Mouse (Mus musculus) intestine, postnatal 0 days (tissue): ENCODE results near the gene Gpr15. TPM values are rescaled to one million over a fixed set of nuclear protein-coding genes. Genes with fewer than 3 reads are reported as not detected.

Experiments
- ATAC-seq: fragments of 200-750 bp; cut with Nextera tagmentation; 2 replicates; pipeline ENCODE4 v1.8.0; 2017; ENCODE audit warnings: mild to moderate bottlenecking, moderate TSS enrichment, moderate library complexity
- H3K27ac ChIP-seq: fragments of 300-500 bp; sonication (generic); 2 replicates; pipeline ENCODE4 v1.5.1; 2014; ENCODE audit warnings: mild to moderate bottlenecking, low read depth, low read length, moderate library complexity
- H3K27me3 ChIP-seq: fragments of 300-500 bp; sonication (generic); replicated peaks from 2 replicates; pipeline ENCODE4 v1.6.1; 2014; ENCODE audit warnings: low read length, mixed read lengths; ENCODE audit not compliant: control insufficient read depth, insufficient read depth
- H3K36me3 ChIP-seq: fragments of 300-500 bp; sonication (generic); 2 replicates; pipeline ENCODE4 v1.6.1; 2014; ENCODE audit warnings: mild to moderate bottlenecking, moderate library complexity; ENCODE audit not compliant: control insufficient read depth, insufficient read depth
- H3K4me1 ChIP-seq: fragments of 300-500 bp; sonication (generic); replicated peaks from 2 replicates; pipeline ENCODE4 v1.6.1; 2014; ENCODE audit warnings: antibody characterized with exemption, low read length, mixed read lengths; ENCODE audit not compliant: control insufficient read depth, insufficient read depth
- H3K4me2 ChIP-seq: fragments of 300-500 bp; sonication (generic); replicated peaks from 2 replicates; pipeline ENCODE4 v1.6.1; 2014; ENCODE audit warnings: low read depth, mild to moderate bottlenecking, moderate library complexity
- H3K4me3 ChIP-seq: fragments of 300-500 bp; sonication (generic); 2 replicates; pipeline ENCODE4 v1.5.1; 2014; ENCODE audit warnings: low read depth, low read length
- H3K9ac ChIP-seq: fragments of 300-500 bp; sonication (generic); 2 replicates; pipeline ENCODE4 v1.6.1; 2014; ENCODE audit warnings: mild to moderate bottlenecking, low read depth, low read length
- H3K9me3 ChIP-seq: fragments of 300-500 bp; sonication (generic); 2 replicates; pipeline ENCODE4 v1.6.1; 2016; ENCODE audit warnings: mixed run types; ENCODE audit not compliant: control insufficient read depth
- CTCF ChIP-seq: sonication (generic); IDR thresholded peaks from 2 replicates; pipeline ENCODE4 v1.5.1; 2016; ENCODE audit warnings: low read depth, mild to moderate bottlenecking, control low read depth, antibody characterized with exemption, moderate library complexity
- WGBS: fragments of 180-500 bp; shearing (Covaris S2); extraction: QIAGEN DNeasy Blood & Tissue Kit; methylation state at CpG from one replicate; pipeline ENCODE4 v1.1.7; 2014; 5-methylcytosine and 5-hydroxymethylcytosine counted together
- polyA plus RNA-seq: library from polyadenylated mRNA; unstranded; fragments of >200 nt; fragmentation: Nextera tagmentation; extraction: Ambion mirVana; gene quantifications from 2 replicates; pipeline ENCODE4 v1.2.1, GENCODE M21; 2015

Gene Gpr15
- polyA plus RNA-seq, 1 experiment from 2014 or later: 0.20 TPM

DNA sequence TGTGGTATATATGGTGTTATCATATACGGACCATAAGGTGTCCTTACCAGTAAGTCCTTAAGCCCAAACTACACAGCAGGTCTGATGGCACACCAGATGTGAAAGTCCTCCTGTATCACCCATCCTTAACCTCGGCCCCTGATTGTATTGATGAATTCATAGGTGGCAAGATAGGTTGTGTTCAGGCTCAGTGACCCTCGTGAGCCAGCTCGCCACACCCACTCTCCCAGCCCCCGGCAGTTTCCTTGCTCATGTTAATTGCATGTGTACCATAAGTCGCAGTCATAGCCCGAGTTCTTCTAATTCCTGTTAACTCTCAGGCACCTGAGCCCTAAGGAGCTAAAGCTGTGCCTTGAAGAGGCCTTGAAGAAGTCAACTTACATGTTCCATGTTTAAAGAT lies 42.7 kb downstream of the Gpr15 start:
- Histone ChIP-seq H3K4me3 (no peak overlapping the region), H3K4me2 (no peak overlapping the region), H3K4me1 (no peaks in the 10 kb centered on the region), H3K27ac (no peak overlapping the region), H3K27me3 (no peaks in the 10 kb centered on the region), H3K9ac (no peak overlapping the region), H3K36me3 (peaks cover 49% of the 10 kb centered on the region), H3K9me3 (no peaks in the 10 kb centered on the region)
- WGBS: 64% methylated on average over 7 of the region's 7 CpGs
- TF ChIP-seq CTCF: no peak
- ATAC-seq: no peak

DNA sequence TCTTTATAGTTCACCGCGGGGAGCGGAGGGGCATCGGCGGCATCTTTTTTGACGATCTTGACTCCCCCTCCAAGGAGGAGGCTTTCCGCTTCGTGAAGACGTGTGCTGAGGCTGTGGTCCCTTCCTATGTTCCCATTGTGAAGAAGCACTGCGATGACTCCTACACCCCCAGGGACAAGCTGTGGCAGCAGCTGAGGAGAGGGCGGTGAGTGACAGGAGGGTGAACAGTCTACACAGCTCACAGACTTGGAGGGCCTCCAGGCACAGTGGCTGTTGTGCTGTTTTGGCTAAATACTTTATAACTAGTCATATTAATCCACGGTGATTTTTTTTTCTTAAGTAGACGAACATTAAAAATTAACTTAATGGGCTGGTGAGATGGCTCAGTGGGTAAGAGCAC lies 43.6 kb downstream of the Gpr15 start:
- peaks cover 45% of the 10 kb centered on the region for H3K36me3 ChIP-seq
- no peak for ATAC-seq

DNA sequence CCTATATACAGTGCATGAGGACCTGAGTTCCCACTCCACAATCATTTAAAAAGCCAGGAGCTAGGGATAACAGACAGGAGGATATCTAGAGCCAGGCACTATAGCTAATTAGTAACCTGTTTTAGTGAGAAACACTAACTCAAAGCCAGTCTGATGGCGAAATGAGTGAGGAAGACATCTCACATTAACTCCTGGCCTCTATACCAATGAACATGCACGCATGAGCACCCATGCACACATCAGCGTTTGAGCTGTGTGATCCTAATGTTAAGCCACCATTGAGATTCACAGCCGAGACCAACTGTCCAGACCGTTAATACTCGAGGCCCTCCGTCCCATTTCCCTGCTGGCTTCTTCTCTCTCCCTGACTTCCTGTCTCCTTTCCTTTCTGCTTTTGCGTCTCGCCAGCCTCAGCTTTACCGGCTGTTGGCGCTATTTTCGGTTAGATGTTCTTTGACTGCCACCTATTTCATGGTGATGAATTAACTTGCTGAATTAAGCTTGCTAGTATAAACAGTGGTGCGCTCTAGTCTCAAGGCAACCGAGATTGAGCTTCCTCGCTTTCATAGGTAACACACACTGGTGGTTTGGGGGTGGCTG lies 45.0 kb downstream of the Gpr15 start:
- no peak for ATAC-seq
- no peak overlapping the region for H3K27ac ChIP-seq
- H3K9ac ChIP-seq: no peak overlapping the region
- TF ChIP-seq CTCF: no peak
- H3K4me2 ChIP-seq: no peak overlapping the region
- peaks cover 45% of the 10 kb centered on the region for H3K36me3 ChIP-seq
- 94% methylated on average over 15 of the region's 15 CpGs for WGBS
- H3K9me3 ChIP-seq: no peaks in the 10 kb centered on the region
- no peaks in the 10 kb centered on the region for H3K27me3 ChIP-seq
- H3K4me3 ChIP-seq: no peak overlapping the region
- H3K4me1 ChIP-seq: 0 out of 2 replicates have a peak, but pooled peaks cover 4% of the 10 kb centered on the region

More for the DNA sequence above, 43.6 kb downstream of the Gpr15 start:
- Histone ChIP-seq H3K27me3 (no peaks in the 10 kb centered on the region), H3K4me1 (no peaks in the 10 kb centered on the region), H3K4me3 (no peak overlapping the region), H3K4me2 (no peak overlapping the region), H3K9ac (no peak overlapping the region), H3K27ac (no peak overlapping the region), H3K9me3 (no peaks in the 10 kb centered on the region)
- no peak for TF ChIP-seq CTCF
- 95% methylated on average over 13 of the region's 13 CpGs for whole genome bisulfite sequencing

DNA sequence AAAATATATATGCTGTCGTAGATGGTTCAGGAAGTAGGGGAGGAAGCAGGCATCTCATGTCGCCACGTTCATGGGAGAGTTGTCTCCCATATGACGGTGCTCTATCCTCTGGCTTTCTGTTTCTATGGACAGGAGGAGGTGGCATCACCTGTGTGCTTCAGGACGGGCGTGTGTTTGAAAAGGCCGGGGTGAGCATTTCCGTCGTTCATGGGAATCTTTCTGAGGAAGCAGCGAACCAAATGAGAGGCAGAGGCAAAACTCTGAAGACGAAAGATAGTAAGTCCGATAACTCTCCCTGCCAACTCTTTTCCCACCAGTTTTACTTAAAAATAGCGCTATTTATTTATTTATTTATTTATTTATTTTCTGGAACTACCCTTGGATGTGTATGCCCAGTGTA lies 46.5 kb downstream of the Gpr15 start:
- Histone ChIP-seq H3K36me3 (peaks cover 32% of the 10 kb centered on the region), H3K4me2 (peak overlapping the region; percentile 81), H3K9ac (no peak overlapping the region), H3K27me3 (no peaks in the 10 kb centered on the region), H3K27ac (no peak overlapping the region), H3K9me3 (no peaks in the 10 kb centered on the region), H3K4me3 (no peak overlapping the region), H3K4me1 (0 out of 2 replicates have a peak, but pooled peaks cover 4% of the 10 kb centered on the region)
- 86% methylated on average over 13 of the region's 13 CpGs for WGBS
- no peak for ATAC-seq
- no peak for TF ChIP-seq CTCF

DNA sequence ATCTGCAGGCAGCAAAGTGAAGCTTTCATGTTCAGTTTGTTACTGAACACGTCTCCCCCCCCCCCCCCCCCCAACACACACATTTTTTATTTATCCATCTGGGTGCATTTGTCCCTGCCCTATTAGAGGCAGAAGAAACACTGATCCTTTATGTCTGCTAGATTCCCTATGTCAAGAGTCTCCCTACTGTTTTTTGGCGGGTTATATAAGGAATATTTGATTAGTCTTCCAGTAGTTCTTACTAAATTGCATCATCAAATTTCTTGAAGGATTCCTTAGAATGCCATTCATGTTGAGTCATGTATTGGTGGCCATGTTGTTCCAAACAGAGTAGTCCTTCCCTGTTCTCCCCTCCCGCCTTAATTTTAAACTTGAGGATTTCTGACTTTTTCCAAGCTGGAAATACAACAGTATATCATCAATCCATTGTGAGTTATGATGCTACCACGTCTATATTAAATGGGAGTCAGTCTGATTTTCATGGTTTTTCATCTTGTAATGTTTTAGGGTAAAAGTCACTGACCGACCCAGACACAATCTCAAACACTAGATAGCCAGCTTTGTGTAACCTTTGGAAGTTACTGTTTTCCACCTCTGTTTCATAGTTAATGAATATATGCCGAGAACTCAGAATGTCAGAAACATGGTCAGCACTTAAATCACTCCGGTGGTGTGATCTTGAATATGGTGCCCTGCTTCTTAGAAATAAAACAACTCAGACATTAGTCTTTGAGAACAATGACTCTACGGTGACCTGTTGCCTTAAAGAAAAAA lies 47.5 kb downstream of the Gpr15 start:
- Histone ChIP-seq H3K27ac (peak overlapping the region; percentile 46; the same call in 1 of the 2 replicates), H3K4me3 (peak overlapping the region; percentile 96), H3K9ac (0 out of 2 replicates have a peak overlapping the region, but pooled peaks have one; percentile 89), H3K4me1 (0 out of 2 replicates have a peak, but pooled peaks cover 4% of the 10 kb centered on the region), H3K4me2 (peak overlapping the region; percentile 81), H3K27me3 (no peaks in the 10 kb centered on the region), H3K9me3 (no peaks in the 10 kb centered on the region), H3K36me3 (peaks cover 26% of the 10 kb centered on the region)
- WGBS: 48% methylated on average over 8 of the region's 8 CpGs
- no peak for ATAC-seq
- no peak for TF ChIP-seq CTCF

DNA sequence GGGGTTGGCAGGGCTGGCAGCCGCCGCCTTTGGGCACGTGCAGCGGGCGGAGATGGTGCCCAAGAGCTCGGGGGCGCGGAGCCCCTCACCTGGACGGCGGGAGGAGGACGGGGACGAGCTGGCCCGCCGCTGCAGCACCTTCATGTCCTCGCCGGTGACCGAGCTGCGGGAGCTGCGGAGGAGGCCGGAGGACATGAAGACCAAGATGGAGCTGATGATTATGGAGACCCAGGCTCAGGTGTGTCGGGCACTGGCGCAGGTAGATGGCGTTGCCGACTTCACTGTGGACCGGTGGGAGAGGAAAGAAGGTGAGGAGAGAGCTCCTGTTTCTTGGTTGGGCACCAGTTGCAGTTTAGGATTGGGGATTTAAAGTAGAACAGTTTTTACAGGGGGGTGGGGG lies 48.2 kb downstream of the Gpr15 start:
- H3K4me2 ChIP-seq: peak overlapping the region; percentile 81
- under 1% methylated on average over 25 of the region's 25 CpGs for WGBS
- H3K9me3 ChIP-seq: no peaks in the 10 kb centered on the region
- peak overlapping the region; percentile 96 for H3K4me3 ChIP-seq
- peak; percentile 18; the same call in 1 of the 2 replicates for ATAC-seq
- no peaks in the 10 kb centered on the region for H3K27me3 ChIP-seq
- H3K36me3 ChIP-seq: peaks cover 21% of the 10 kb centered on the region
- TF ChIP-seq CTCF: peak; percentile 56
- H3K27ac ChIP-seq: peak overlapping the region; percentile 90
- H3K9ac ChIP-seq: peak overlapping the region; percentile 89
- 0 out of 2 replicates have a peak, but pooled peaks cover 4% of the 10 kb centered on the region for H3K4me1 ChIP-seq
